Mouse (Mus musculus): ENCODE data around the gene Fam83c.

DNA sequence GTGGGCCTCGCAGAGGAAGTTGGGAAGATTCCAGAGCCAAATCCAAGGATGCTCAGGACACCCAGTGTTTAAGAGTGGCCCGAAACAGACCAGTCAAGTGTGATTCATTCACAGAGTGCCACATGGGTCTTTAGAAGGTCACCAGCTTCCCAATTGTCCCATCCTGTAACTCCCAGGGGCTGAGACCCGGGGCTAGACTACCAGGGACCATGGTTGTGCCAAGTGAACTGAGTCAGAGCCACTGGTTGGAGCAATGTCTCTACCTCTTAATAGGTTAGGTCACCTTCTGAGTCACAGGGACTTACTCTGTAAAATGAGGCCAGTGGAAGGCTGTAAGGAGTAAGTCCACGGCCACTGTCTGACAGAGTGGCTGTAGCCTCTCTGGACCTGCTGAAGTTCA lies 4.3 kb upstream of the Fam83c start:
- TF ChIP-seq CTCF (IDR thresholded peaks at IDR 0.05; ENCODE audit: insufficient read depth, low read depth, low read length): no peak
- no peak for TF ChIP-seq POLR2A (IDR thresholded peaks at IDR 0.05; ENCODE audit: insufficient read depth, low read depth, low read length)

Measured in olfactory bulb, adult 2 months (tissue).